Mouse (Mus musculus): ENCODE measurements at regions not wholly inside any gene's neighbourhood (a gene's known extent, or its start where the extent isn't known, plus 50 kb on each side); places are given as distances from the start of the nearest gene placed in this dataset.

DNA sequence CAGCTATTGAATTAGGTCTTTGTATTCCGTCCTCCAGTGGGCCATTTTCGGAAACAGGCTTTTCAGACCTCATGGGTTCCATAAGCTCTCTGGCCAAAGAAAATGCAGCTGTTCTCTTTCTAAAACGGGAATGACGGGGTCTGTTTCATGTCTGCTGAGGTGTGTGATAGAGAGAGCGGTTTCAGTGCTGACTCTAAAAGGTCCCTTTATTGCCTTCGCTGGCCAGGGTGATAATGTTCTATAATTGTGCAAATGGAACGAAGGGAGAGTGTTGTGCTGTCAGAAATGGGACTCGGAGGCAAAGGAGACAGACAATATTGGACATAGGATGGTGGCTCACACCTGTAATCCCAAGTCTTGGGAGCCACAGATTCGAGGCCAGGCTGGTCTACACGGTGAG, 53.5 kb upstream of the Osbpl8 start:
- intact Hi-C loops (cut with DNase I): no loop called here
- no peak for DNase-seq

DNA sequence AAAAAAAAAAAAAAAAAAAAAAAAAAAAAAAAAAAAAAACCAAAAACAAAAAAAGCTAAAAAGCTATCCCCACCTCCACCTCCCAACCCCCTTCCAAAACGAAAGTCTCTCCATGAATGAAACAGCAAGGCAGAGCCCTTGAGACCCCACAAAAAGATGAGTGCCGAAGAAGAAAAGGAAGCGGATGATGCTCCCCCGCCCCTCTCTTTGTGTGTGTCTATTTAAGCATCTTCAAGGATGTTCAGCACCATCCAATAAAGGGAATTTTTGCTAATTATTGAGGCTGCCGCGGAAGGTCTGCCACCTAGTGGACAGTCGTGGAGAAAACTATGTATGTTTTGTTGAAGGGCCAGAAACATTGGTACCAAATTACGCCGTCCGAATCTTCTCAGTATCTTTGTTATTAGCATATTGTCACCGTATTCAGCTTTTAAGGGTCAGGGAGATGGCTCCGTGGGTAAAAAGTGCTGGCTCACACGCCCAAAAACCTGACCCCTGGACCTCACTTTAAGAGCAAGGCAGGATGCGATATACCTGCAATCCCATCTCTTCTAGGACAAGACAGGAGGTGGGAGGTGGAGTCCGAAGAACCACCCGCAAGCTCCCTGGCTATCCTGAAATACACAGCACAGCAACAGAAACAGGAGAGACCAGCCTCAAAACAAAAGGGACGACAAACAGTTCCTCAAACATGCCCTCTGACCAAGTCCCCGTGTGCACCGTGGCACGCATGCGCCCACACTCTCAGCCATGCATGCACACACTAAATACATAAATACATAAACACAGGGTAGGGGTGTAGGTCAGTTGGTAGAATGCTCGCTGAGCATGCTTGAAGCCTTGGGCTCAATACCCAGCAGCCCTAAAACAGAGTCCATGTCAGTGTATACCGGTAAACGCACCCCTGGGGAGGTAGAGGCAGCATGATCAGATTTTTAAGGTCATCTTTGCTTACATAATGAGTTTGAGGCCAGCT, 55.6 kb upstream of the Osbpl8 start:
- peak; percentile 63 to 64 for DNase-seq
- intact Hi-C loops (cut with DNase I): loop anchor here (2.0 to 5.0 kb wide), 2 partner anchors 53 to 134 kb away; partner anchors contain the start of gene Osbpl8

DNA sequence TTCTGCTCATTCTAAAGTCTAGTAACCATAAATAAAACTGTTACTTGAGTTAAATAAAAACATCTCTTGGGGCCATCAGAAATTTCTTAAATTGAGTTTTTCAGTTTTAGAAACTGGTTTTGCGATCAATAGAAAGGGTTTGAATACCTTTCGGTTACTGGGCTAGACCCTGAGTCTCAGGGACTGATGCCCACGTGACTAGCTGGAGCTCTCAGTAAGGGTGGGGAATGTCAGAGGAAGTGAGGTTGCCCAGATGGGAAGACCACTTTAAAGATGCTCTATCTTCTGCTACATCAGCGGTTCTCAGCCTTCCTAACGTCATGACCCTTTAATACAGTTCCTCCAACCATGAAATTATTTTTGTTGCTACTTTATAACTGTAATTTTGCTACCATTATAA, 56.7 kb upstream of the Osbpl8 start:
- intact Hi-C loops (cut with DNase I): loop anchor here (2.0 to 5.0 kb wide), 2 partner anchors 54 to 133 kb away; partner anchors contain the start of gene Osbpl8

DNA sequence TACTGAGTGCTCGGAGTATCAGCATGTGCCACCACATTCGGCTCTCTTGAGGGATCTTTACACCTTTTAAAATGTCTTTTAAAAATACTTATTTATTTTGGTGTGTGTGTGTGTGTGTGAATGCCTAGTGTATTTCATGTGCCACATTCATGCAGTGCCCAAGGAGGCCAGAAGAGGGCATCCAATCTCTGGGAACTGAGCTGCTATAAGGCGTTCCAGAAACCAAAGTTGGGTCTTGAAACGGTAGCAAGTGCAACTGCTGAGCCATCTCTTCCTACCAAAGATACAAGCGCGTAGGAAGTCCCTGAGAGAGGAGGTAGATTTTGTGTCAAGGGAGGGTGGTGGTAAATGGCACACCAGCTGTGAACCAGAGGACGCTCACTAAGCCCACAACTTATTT, 57.2 kb upstream of the Osbpl8 start:
- peak; percentile 66 to 78 for DNase-seq
- intact Hi-C loops (cut with DNase I): loop anchor here (5.0 kb wide), 1 partner anchor 55 kb away; the partner anchor contains the start of gene Osbpl8

More for the DNA sequence above, 56.7 kb upstream of the Osbpl8 start:
- no peak for DNase-seq

DNA sequence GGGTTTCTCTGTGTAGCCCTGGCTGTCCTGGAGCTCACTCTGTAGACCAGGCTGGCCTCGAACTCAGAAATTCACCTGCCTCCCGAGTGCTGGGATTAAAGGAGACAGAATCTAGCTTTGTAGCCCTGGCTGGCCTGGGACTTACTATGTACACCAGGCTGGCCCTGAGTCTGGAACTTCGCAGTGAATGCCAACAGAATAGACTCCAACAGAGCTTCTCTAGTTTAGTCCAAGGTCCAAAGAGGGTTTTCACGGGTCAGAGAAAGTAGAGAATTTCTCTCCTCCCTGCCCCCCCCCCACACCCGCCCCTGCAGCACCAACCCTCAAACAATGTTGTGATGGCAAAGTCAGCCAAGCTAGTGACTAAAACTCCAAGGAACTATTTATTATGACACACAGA, 58.1 kb upstream of the Osbpl8 start:
- DNase-seq: no peak
- intact Hi-C loops (cut with DNase I): loop anchor here (5.0 kb wide), 1 partner anchor 56 kb away; the partner anchor contains the start of gene Osbpl8

DNA sequence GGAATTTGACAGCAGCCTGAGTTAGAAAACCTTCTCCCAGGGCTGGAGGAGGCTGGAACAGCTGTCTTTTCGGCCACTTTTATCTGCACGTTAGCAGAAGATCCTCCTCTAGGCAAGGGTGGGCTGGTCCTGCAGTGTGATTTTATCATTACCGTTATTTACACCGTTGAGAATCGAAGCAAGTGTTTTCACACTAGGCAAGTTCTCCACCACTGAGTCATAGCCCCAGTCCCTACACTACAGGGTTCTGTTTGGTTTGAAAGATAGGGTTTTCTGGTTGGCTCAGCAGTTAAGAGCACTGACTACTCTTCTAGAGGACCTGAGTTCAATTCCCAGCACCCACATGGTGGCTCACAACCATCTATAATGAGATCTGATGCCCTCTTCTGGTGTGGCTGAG, 58.9 kb upstream of the Osbpl8 start:
- intact Hi-C loops (cut with DNase I): loop anchor here (5.0 kb wide), 1 partner anchor 57 kb away; the partner anchor contains the start of gene Osbpl8
- no peak for DNase-seq

DNA sequence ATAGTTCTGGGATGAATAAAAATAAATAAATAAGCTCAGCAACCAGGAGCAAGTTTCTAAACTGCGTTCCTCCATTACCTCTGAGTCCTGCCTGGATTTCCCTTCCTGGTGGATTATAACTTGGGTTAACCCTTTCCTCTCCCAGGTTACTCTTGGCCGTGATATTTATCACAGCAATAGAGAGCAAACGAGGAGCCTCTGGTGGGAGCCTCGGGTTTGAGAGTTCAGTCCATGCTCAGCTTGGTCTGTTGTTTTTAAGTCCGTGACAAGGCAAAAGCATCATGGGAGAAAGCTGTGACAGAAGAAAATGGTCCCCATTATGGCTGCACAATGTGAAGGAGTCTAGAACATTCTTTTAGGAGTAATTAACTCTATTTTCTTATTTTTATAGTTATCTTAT, 61.0 kb upstream of the Osbpl8 start:
- intact Hi-C loops (cut with DNase I): loop anchor here (5.0 kb wide), 1 partner anchor 369 kb away; the partner anchor contains the start of gene Nap1l1
- DNase-seq: no peak

DNA sequence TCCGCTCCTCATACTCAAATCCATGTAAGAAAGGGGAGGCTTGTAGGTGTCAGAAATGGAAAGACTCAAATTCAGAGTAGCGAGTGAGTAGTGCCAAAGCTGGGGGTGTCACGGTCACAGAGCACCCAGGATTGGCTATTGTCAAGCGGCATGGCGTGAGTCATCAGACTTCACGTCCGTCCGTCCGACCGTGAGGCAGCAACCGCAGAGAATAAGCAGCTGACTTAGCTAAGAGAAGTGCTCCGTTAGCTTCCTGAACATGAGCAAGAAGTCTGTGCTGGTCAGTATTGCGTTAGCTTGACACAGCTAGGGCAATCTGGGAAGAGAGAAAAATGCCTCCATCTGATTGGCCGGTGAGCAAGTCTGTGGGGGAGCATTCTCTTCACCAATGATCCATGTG, 61.5 kb upstream of the Osbpl8 start:
- intact Hi-C loops (cut with DNase I): loop anchor here (5.0 kb wide), 1 partner anchor 369 kb away; the partner anchor contains the start of gene Nap1l1
- DNase-seq: peak; percentile 28 to 42

DNA sequence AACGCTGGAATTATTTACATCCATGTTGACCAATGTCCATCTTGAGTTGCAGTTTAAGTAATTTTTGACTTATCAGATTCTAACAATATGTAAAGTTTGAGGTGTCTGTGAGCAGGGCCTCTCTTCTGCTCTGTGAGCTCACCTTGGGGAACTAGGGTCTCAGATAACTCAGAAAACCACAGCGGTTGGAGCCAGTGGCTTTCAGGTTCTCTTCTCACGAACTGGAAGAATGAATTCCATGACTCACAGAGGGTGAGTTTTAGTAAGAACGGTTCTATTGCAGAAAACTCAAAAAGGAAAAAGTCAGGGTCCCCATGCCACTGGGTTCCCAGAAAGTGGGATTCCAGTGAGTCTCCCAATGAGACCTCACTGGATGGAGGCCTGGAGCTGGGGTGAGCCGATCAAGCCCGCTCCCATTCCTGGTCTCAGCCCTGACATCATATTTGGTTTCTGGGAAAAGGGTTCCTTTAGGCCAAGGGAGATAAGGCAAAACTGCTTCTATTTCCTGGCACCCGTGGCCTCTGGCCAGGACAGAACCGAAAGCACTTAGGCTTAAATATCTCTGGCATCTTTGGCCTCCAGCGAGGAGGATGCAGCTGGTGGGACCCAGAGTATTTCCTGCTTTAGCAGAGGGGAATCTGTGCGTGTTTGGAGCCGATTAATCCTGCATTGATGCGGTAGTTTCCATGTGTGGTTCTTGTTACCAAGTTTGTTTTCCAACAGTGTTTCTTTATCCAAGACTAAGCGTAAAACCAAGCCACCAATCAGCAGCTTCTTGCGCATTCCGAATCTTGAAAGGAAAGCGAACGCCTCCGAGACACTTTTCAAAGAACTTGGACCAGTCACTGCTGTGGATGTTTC, 62.4 kb upstream of the Osbpl8 start:
- peak; percentile 60 for DNase-seq
- intact Hi-C loops (cut with DNase I): loop anchor here (2.0 to 5.0 kb wide), 4 partner anchors 91 to 370 kb away; partner anchors contain the start of genes Nap1l1 and Zdhhc17

DNA sequence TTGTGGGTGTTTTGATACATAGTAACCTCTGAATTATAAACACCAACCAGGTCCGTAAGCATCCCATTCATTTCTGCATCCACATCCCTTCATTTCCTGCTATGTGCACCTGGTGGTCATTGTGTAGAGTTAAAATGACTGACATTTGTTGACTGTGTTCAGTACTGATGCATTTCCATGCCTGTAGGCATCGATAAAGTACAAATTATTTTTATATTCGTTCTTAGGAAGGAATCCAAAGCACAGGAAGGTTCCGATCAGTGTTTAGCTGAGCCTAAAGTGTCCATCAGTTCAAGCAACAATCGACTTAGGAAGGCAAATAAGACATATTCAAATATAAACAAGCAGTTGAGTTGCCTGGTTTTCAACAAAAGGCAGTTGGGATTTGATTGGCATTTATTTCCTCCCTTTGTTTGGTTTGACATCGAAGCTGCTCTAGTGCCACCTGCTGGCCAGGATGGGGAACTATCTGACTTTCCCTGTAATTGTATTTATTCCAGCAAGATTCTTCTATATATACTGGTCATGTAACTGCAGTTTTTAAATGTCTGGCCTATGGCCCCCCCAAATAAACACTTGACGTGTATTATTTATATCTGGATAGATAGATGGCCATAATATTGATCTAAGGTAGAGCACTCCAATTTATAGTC, 64.6 kb upstream of the Osbpl8 start:
- peak; percentile 73 to 80 for DNase-seq
- intact Hi-C loops (cut with DNase I): loop anchor here (1.0 to 5.0 kb wide), 6 partner anchors 89 to 372 kb away; partner anchors contain the start of genes Nap1l1 and Zdhhc17

DNA sequence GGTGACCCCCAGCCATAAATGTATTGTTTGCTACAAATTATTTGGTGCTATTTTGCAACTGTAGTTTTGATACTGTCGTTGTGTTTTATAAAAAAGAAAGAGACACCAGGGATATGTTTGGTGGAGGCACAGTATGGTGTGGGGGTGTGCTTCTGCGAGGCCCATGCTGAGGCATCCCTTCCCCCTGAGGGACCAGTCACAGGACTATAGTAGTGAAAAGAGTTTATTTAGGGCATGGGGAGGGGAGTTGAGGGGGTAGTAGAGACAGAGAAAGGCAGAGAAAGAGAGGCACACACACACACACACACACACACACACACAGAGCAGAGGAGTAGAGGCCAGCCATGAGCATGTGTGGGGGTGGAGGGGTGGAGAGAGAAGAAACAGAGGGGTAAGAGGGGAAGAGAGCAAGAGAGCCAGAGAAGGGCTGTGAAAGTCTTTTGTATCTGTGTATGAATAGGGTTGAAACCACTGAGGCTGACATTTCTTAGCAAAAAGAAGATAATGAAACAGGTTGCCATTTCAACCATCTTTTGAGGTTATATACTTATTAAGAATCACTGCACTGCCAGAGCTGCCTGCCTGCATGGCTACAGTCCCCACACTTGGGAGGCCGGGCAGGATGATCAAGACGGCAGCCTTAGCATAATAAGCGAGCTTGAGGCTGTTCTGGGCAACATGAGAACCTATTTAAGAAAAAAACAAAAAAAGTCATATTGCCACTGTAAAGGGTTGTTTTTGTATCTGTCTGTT, 65.3 kb upstream of the Osbpl8 start:
- intact Hi-C loops (cut with DNase I): no loop called here
- DNase-seq: no peak

DNA sequence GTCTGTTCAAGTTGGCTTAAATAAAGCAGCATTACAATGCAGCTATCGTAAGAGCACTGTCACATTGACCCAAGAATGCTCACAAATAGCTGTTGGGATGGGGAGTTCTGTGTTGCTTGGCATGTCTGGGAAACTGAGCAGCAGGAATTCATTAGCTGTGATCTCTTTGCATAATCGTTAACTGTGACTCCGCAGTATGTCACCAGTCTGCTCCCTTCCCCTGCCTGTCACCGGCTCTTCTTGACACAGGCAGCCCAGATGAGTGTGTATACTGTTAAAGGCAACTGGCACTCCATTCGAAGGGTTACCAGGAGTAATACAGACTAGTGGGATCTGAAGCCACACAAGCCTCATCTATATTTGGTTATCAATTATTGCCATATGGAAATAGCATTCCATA, 67.3 kb upstream of the Osbpl8 start:
- DNase-seq: no peak
- intact Hi-C loops (cut with DNase I): no loop called here

DNA sequence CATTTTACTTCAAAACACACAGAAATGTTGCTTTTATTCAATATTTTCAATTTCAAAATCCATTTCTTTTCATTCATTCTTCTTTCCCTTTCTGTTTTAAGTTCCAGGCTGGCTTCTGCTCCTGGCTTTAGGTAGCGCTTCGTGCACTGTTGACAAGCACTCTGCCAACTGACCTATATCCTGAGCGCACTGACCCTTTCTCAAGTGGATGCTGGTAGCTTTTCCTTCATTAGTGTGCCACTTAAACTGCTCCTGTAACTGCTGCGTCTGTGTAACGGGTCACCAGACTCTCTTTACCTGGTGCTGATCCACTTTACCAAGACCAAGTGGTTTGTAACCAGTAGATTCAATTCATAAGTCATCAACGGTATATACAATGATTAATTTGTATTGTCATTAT, 67.7 kb upstream of the Osbpl8 start:
- intact Hi-C loops (cut with DNase I): no loop called here
- no peak for DNase-seq

DNA sequence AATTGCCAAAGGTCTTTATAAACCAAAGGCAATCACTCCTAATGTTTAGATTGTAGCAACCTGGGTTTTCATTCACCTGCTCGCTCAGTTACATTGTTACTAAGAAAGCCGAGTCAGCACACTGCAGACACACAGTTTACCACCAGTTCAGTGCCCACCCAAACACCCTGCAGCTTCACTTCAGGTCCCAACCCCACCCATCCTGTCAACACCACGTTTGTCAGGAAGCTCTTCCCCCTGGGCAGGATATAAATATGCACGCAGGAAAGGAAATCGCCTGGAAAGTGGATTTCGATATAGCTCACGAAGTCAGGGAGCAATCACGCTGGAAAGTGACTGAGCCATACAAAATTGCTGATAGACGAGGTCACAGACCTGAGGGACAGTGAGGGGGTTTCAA, 70.1 kb upstream of the Osbpl8 start:
- intact Hi-C loops (cut with DNase I): no loop called here
- no peak for DNase-seq

DNA sequence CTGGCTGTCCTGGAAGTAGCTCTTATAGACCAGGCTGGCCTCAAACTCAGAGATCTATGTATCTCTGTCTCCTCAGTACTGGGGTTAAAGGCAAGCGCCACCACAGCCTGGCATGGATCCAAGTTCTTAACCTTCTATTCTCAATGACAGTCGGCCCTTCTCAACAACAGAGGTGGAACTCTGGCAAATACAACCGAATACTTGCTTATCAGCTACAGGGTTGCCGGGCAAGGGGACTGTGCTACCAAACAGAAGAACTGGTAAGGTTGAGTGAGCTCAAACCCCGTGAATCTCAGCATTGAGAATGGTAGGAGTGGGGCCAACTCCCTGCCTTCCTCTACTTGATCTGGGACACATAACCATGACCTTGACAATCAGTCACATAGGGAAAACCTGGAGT, 75.2 kb upstream of the Osbpl8 start:
- no peak for DNase-seq
- intact Hi-C loops (cut with DNase I): no loop called here

DNA sequence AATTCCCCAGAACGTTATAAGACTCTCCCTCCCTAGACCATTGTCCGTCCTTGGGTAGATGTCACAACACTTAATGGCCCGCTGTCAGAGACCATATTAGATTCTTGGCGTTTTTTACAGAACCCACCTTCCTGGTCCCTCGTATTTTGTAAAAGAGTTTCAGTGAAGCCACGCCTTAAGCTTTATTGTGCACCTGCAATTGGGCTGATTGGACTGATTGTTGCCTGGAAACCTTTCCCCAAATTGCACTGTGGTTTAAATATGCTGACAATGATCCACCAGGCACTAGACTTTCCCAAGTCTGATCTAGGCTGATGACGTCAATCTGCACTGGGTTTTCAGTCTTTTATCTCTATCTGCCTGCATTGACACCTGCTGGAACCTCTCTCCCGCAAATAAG, 75.6 kb upstream of the Zdhhc17 start:
- no peak for DNase-seq
- intact Hi-C loops (cut with DNase I): no loop called here

DNA sequence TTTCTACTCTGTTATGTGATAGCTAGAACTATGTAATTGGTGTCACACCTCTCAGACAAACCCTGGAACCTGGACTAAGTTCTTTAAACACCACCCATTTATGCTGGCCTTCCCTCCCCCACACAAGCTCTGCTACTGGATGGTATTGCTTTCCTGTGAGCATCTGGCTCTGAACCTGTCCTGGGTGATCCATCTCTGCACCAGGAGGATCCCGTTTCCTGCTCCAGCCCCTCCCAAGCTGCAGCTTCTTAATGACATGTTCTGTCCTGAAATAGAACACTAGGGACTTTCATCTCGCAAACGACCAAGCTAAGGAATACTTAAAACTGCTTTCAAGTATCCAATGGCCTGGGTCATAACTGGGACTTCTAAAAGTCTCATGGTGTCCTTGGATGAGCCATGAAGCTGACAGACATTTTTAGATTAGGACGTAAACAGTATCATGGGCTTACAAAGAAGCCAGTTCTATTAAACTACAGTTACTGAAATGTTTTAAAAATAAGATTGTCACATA, 74.4 kb upstream of the Zdhhc17 start:
- intact Hi-C loops (cut with DNase I): no loop called here
- DNase-seq: no peak

DNA sequence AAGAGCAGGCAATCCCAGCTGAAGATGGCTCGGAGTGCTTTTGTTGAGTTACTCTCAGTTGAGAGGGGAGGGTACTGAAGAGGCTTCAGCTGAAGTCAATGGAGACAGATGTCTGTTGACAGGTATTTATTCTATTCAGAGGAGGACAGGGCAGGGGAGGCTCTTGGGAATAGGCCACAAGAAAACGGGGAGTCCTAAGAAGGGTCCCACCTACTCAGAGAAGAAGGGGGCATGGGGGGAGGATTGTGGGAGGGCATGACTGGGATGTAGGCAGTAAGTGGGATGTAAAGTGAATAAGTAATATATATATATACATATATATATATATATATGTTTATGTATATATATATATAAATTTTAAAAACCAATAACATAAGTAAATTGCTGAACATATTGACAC, 73.9 kb upstream of the Zdhhc17 start:
- DNase-seq: no peak
- intact Hi-C loops (cut with DNase I): no loop called here

DNA sequence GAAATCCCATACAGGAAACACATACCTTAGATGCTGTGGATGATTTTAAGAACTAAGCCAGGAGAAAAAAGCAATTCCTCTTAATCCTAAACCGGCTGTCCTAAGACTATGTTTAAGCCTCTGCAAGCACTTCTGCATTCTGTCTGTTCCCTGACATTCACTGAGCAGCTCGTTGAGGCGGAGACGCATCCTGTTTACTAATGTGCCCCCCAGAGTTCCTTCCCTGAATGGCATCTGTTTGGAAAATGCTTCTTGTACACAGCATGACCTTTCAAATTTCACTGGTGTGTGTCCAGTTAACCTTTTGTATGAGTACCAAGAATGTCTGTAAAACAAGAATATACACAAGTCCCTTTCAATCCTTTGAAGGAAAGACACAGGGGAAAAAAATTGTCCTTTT, 73.4 kb upstream of the Zdhhc17 start:
- DNase-seq: no peak

More for the DNA sequence above, 73.4 kb upstream of the Zdhhc17 start:
- intact Hi-C loops (cut with DNase I): no loop called here

Data from heart, postnatal 36 days (tissue).